Mouse (Mus musculus) midbrain, embryonic 14.5 days (tissue): ENCODE results near the gene Tll2. TPM values are rescaled to one million over a fixed set of nuclear protein-coding genes. Genes with fewer than 3 reads are reported as not detected.

ENCODE experiments used
- ATAC-seq: fragments of 200-750 bp; cut with Nextera tagmentation; 2 replicates; pipeline ENCODE4 v1.8.0; 2017; ENCODE audit warnings: moderate number of reproducible peaks, moderate library complexity; ENCODE audit not compliant: low FRiP score, low TSS enrichment
- DNase-seq: peaks from one replicate; pipeline ENCODE4 v3.0.0-alpha.2; 2015
- H3K27ac ChIP-seq: fragments of 300-500 bp; sonication (generic); replicated peaks from 2 replicates; pipeline ENCODE4 v1.5.1; 2014; ENCODE audit warnings: mild to moderate bottlenecking, low read depth, low read length, moderate library complexity
- H3K27me3 ChIP-seq: fragments of 300-500 bp; sonication (generic); 2 replicates; pipeline ENCODE4 v1.6.1; 2014; ENCODE audit warnings: low read length, control low read depth, mixed read lengths; ENCODE audit not compliant: control insufficient read depth, insufficient read depth
- H3K36me3 ChIP-seq: fragments of 300-500 bp; sonication (generic); 2 replicates; pipeline ENCODE4 v1.6.1; 2014; ENCODE audit warnings: low read length, control low read depth; ENCODE audit not compliant: control insufficient read depth, insufficient read depth
- H3K4me1 ChIP-seq: fragments of 300-500 bp; sonication (generic); 2 replicates; pipeline ENCODE4 v1.6.1; 2014; ENCODE audit warnings: mild to moderate bottlenecking, antibody characterized with exemption, low read length, control low read depth; ENCODE audit not compliant: control insufficient read depth, insufficient read depth
- H3K4me2 ChIP-seq: fragments of 300-500 bp; sonication (generic); 2 replicates; pipeline ENCODE4 v1.6.1; 2014; ENCODE audit warnings: mild to moderate bottlenecking, low read length, moderate library complexity
- H3K4me3 ChIP-seq: fragments of 300-500 bp; sonication (generic); replicated peaks from 2 replicates; pipeline ENCODE4 v1.5.1; 2014; ENCODE audit warnings: low read depth, low read length
- H3K9ac ChIP-seq: fragments of 300-500 bp; sonication (generic); replicated peaks from 2 replicates; pipeline ENCODE4 v1.6.1; 2014; ENCODE audit warnings: mild to moderate bottlenecking, low read length, moderate library complexity
- H3K9me3 ChIP-seq: fragments of 300-500 bp; sonication (generic); 2 replicates; pipeline ENCODE4 v1.6.1; 2016; ENCODE audit warnings: low read length, control low read depth, mixed read lengths; ENCODE audit not compliant: control insufficient read depth
- WGBS: fragments of 180-500 bp; shearing (Covaris S2); extraction: QIAGEN DNeasy Blood & Tissue Kit; methylation state at CpG from one replicate; pipeline ENCODE4 v1.1.7; 2014; 5-methylcytosine and 5-hydroxymethylcytosine counted together
- polyA plus RNA-seq: library from polyadenylated mRNA; unstranded; fragments of >200 nt; fragmentation: Nextera tagmentation; extraction: Ambion mirVana; gene quantifications from 2 replicates; pipeline ENCODE4 v1.2.1, GENCODE M21; 2014

Gene Tll2
- polyA plus RNA-seq, 1 experiment from 2014 or later: 1.8 TPM

DNA sequence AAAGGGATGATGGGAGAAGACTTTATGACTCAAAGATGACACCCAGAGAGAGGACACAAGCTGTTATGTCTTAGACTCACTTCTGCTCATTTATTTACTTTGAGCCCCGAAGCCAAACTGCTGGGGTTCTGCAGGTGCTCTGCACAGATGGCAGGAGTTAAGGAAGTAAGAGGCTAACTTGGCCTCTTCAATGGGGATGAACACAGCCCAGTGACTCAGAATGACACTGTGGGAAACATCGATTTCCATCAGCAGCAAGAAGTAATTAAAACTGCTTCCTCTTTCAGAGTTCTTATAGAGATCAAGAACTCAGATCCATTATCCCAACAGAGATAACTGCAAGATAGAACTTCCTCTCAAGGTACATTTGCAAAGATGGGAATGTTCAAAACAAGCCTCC is 29.8 kb downstream of the Tll2 start:
- H3K27me3 ChIP-seq: peaks cover 76% of the 10 kb centered on the region
- H3K4me2 ChIP-seq: no peak overlapping the region
- H3K4me1 ChIP-seq: peaks cover 14% of the 10 kb centered on the region
- no peak overlapping the region for H3K9ac ChIP-seq
- no peaks in the 10 kb centered on the region for H3K36me3 ChIP-seq
- no peak for ATAC-seq
- H3K9me3 ChIP-seq: no peaks in the 10 kb centered on the region
- DNase-seq: no peak
- no peak overlapping the region for H3K4me3 ChIP-seq
- WGBS: 12% methylated on average over 2 of the region's 2 CpGs
- H3K27ac ChIP-seq: no peak overlapping the region

DNA sequence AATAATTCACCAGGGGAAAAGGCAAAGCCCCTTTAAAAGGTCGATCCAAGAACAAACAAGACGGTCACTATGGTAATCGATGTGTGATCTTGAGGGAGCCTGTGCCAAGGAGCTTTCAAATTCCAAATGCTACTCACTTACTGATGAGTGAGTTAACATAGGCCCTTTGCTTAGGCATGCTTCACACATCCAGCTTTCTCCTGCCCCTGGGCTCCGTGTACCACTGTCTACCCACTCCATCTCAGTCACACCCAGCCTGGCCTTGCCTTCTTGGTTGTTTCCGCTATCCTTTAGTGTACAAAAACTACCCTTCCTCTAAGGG is 40.8 kb downstream of the Tll2 start:
- no peak for ATAC-seq

DNA sequence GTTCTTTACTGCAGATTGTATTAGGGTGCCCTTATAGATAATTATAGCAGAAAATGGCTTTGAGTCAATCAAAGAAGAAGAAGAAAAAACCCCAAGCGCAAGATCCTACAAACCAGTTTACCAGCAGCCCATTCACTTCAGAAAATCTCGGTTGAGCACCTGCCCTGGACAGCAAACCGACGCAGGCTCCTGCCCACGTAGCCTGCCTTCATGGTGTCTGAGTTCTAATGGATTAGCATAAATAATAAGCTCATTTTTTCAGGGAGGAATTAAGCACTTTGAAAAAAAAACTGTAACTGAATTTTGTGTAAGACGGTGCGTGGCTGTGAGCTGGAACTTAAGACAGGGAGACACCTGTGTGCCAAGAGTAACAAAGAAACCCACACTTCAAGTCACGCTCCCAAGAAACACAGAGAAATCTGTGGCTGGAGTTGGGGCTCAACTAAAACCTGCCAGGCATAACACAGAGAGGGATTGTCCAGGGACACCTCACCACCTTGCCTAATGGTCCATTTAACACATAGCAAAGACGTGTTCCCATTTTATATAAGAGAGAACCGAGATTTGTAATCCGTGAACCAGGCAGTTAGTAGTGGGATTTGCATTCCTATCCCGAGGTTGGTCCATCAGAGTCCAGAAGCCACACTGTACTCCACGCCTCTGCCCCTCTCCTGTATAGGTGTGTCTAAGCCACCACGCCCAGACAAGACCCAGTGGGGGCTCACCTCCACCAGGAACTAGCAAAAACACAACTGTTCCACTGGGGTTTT is 41.3 kb downstream of the Tll2 start:
- no peaks in the 10 kb centered on the region for H3K36me3 ChIP-seq
- H3K27ac ChIP-seq: 0 out of 2 replicates have a peak overlapping the region, but pooled peaks have one; percentile 26
- no peak overlapping the region for H3K4me3 ChIP-seq
- no peak overlapping the region for H3K4me2 ChIP-seq
- H3K9me3 ChIP-seq: no peaks in the 10 kb centered on the region
- ATAC-seq: peak; percentile 56; the same call in 1 of the 2 replicates
- peaks cover 26% of the 10 kb centered on the region for H3K4me1 ChIP-seq
- WGBS: 31% methylated on average over 14 of the region's 14 CpGs
- peaks cover 34% of the 10 kb centered on the region for H3K27me3 ChIP-seq
- no peak overlapping the region for H3K9ac ChIP-seq
- peak; percentile 33 for DNase-seq

More for the DNA sequence above, 40.8 kb downstream of the Tll2 start:
- Histone ChIP-seq H3K27ac (no peak overlapping the region), H3K36me3 (no peaks in the 10 kb centered on the region), H3K4me2 (no peak overlapping the region), H3K27me3 (peaks cover 36% of the 10 kb centered on the region), H3K4me3 (no peak overlapping the region), H3K9ac (no peak overlapping the region), H3K9me3 (no peaks in the 10 kb centered on the region), H3K4me1 (peaks cover 26% of the 10 kb centered on the region)
- 54% methylated on average over 5 of the region's 5 CpGs for whole genome bisulfite sequencing
- DNase-seq: peak; percentile 37

DNA sequence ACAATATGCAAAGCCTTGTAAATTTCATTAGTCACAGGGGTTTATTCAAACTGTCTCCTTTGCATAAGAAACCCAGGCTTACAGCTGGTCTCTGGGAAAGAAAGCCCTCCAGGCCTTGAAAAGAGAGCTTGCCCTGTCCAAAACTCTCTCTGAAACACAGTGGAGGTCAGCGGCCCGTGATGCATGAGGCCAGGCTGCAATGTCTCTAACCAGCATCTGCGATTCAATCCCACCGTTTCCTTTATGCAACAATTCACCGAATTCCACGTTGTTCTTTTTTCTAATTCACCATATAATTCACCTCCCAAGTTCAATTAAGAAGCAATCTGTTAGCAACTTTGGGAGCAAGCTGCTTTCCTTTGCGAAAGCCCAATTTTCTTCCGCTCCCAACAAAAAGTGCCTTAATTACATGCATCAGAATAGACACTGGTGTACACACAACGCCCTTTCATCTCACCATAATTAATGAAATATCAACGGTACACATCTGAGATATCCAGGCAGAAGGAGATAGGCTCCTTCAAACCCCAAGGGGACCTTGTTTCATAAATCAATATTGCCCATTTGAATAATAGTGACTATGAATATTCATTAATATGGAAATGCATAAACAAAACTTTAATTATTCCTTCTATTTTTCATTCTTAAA is 42.1 kb downstream of the Tll2 start:
- H3K9ac ChIP-seq: no peak overlapping the region
- H3K4me3 ChIP-seq: no peak overlapping the region
- H3K9me3 ChIP-seq: no peaks in the 10 kb centered on the region
- DNase-seq: peak; percentile 65
- peak overlapping the region; percentile 66 for H3K27ac ChIP-seq
- H3K36me3 ChIP-seq: no peaks in the 10 kb centered on the region
- H3K4me2 ChIP-seq: peak overlapping the region; percentile 22; the same call in 1 of the 2 replicates
- peak; percentile 54; the same call in 1 of the 2 replicates for ATAC-seq
- 8% methylated on average over 10 of the region's 10 CpGs for WGBS
- H3K4me1 ChIP-seq: peaks cover 26% of the 10 kb centered on the region
- H3K27me3 ChIP-seq: peaks cover 28% of the 10 kb centered on the region

DNA sequence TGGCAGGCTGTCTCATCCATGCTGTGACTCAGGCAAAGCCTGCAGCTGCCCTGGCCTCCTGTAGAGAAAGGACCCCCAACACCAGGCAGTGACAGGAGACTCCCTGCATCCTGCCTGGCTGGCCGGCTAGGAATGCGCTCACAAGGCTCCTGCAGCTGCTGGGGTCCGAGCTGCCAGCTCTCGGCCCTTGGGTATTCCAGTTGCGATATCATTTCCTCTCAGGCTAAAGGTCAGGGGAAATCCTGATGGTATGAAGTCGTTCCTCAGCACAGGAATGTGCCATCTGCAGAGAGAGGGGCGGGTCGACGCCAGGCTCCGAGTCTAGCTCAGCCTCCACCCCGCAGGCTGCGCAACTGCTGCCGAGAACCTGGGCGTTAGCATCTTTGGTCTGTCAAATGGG is 46.2 kb downstream of the Tll2 start:
- DNase-seq (no peak), ATAC-seq (no peak)
- Histone ChIP-seq H3K4me2 (no peak overlapping the region), H3K27me3 (0 out of 2 replicates have a peak, but pooled peaks cover 3% of the 10 kb centered on the region), H3K36me3 (no peaks in the 10 kb centered on the region), H3K27ac (no peak overlapping the region), H3K4me3 (no peak overlapping the region), H3K9me3 (no peaks in the 10 kb centered on the region), H3K4me1 (peaks cover 17% of the 10 kb centered on the region), H3K9ac (no peak overlapping the region)
- WGBS: 45% methylated on average over 14 of the region's 14 CpGs

DNA sequence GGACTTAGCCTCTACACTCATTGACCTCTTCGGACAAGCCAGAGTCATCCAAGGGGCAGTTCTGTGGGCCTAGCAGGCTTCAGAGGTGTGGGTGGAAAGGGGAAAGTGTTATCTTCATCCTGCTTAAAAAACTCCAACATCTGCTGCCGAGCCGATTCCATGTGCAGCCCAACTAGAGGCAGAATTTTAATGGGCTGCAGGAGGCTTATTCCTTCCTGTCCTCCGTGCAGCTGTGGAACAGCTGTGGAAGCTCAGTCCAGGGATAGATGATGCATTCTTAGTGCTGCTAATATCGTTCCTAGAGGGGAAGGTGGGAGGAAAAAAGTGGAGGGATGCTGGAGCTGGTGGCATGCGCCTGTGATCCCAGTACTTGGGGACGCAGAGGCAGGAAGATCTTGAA is 52.0 kb downstream of the Tll2 start:
- no peak for DNase-seq
- H3K36me3 ChIP-seq: no peaks in the 10 kb centered on the region
- peaks cover 7% of the 10 kb centered on the region; the same call in 1 of the 2 replicates for H3K9me3 ChIP-seq
- no peak overlapping the region for H3K9ac ChIP-seq
- ATAC-seq: no peak
- H3K4me2 ChIP-seq: no peak overlapping the region
- WGBS: 88% methylated on average over 7 of the region's 7 CpGs
- 0 out of 2 replicates have a peak, but pooled peaks cover 4% of the 10 kb centered on the region for H3K4me1 ChIP-seq
- H3K27me3 ChIP-seq: no peaks in the 10 kb centered on the region
- H3K4me3 ChIP-seq: no peak overlapping the region
- H3K27ac ChIP-seq: no peak overlapping the region

DNA sequence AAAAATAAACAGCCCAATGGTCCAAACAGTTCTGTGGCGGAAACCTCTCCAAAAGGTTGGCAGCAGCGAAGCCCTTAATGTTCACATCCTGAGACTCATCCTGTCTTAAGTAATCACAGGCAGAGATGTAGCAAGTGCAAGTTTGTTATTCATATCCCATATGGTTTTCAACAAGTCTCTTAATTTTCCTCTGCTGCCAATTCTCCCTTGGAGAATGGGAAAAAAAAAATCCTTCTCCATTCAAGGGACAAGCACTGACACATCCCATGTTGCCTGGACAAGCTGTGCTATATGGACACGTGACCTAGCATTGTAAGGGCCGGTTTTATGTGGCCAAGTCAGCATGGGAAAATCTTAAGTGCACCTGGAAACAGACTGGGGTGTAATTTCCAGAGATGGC is 54.2 kb downstream of the Tll2 start:
- WGBS: 75% methylated on average over 4 of the region's 4 CpGs
- Histone ChIP-seq H3K4me1 (0 out of 2 replicates have a peak, but pooled peaks cover 4% of the 10 kb centered on the region), H3K36me3 (no peaks in the 10 kb centered on the region), H3K27me3 (no peaks in the 10 kb centered on the region), H3K9ac (no peak overlapping the region), H3K4me3 (no peak overlapping the region), H3K4me2 (no peak overlapping the region), H3K9me3 (peaks cover 7% of the 10 kb centered on the region; the same call in 1 of the 2 replicates), H3K27ac (no peak overlapping the region)
- ATAC-seq (no peak), DNase-seq (no peak)

DNA sequence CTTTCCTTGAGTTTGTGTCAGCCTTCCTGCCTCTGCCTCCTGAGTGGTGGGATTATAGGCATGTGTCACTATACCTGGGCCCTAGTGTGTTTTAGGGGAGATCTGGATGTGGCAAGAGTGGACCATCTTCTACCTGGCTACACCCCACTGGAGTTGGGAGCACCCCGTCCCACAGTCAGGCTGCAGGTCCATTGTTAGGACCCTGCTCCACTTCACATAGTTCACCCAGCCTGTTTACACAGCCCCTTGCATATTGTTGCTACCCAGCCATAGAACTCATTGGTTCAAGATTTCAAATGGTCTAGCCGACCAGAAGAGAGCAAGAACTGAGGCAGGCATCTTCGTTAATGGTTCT is 54.6 kb downstream of the Tll2 start:
- Histone ChIP-seq H3K27ac (no peak overlapping the region), H3K27me3 (no peaks in the 10 kb centered on the region), H3K4me2 (no peak overlapping the region), H3K36me3 (no peaks in the 10 kb centered on the region), H3K9me3 (peaks cover 7% of the 10 kb centered on the region; the same call in 1 of the 2 replicates), H3K4me1 (0 out of 2 replicates have a peak, but pooled peaks cover 4% of the 10 kb centered on the region), H3K9ac (no peak overlapping the region), H3K4me3 (no peak overlapping the region)
- DNase-seq (no peak), ATAC-seq (no peak)
- over 99% methylated on average over 3 of the region's 3 CpGs for WGBS
